Mouse (Mus musculus): Measurements from ENCODE around the gene Bcl11b.

- no peak for TF ChIP-seq POLR2A (IDR thresholded peaks at IDR 0.05; ENCODE audit: low read depth, low read length)
- TF ChIP-seq CTCF (IDR thresholded peaks at IDR 0.05; ENCODE audit: extremely low read depth, insufficient read depth, insufficient read length, insufficient replicate concordance): no peak
These were observed 22.2 kb downstream of the Bcl11b start for GRCm38 (mm10) chr12:107981231-107981630.

All from spleen, adult 2 months (tissue).